Mouse (Mus musculus) intestine, embryonic 16.5 days (tissue): ENCODE measurements around the gene Fzd5. TPM values are rescaled to one million over a fixed set of nuclear protein-coding genes. Genes with fewer than 3 reads are reported as not detected.

ENCODE experiments used
- ATAC-seq: fragments of 200-750 bp; cut with Nextera tagmentation; 2 replicates; pipeline ENCODE4 v1.8.0; 2017; ENCODE audit warnings: moderate TSS enrichment, moderate library complexity
- H3K27ac ChIP-seq: fragments of 300-500 bp; sonication (generic); 2 replicates; pipeline ENCODE4 v1.5.1; 2014; ENCODE audit warnings: mild to moderate bottlenecking, low read length
- H3K27me3 ChIP-seq: fragments of 300-500 bp; sonication (generic); replicated peaks from 2 replicates; pipeline ENCODE4 v1.6.1; 2014; ENCODE audit warnings: low read length, control low read depth, mixed read lengths; ENCODE audit not compliant: control insufficient read depth, insufficient read depth
- H3K36me3 ChIP-seq: fragments of 300-500 bp; sonication (generic); 2 replicates; pipeline ENCODE4 v1.6.1; 2014; ENCODE audit warnings: low read length, control low read depth; ENCODE audit not compliant: control insufficient read depth, insufficient read depth
- H3K4me1 ChIP-seq: fragments of 300-500 bp; sonication (generic); 2 replicates; pipeline ENCODE4 v1.6.1; 2014; ENCODE audit warnings: low read length, control low read depth, mixed read lengths; ENCODE audit not compliant: control insufficient read depth, insufficient read depth
- H3K4me2 ChIP-seq: fragments of 300-500 bp; sonication (generic); 2 replicates; pipeline ENCODE4 v1.6.1; 2014; ENCODE audit warnings: low read depth, low read length, control low read depth
- H3K4me3 ChIP-seq: fragments of 300-500 bp; sonication (generic); 2 replicates; pipeline ENCODE4 v1.5.1; 2014; ENCODE audit warnings: mild to moderate bottlenecking, low read length
- H3K9ac ChIP-seq: fragments of 300-500 bp; sonication (generic); 2 replicates; pipeline ENCODE4 v1.6.1; 2014; ENCODE audit warnings: low read depth, low read length
- H3K9me3 ChIP-seq: fragments of 300-500 bp; sonication (generic); 2 replicates; pipeline ENCODE4 v1.6.1; 2016; ENCODE audit warnings: low read length, control low read depth; ENCODE audit not compliant: control insufficient read depth
- WGBS: fragments of 180-500 bp; shearing (Covaris S2); extraction: QIAGEN DNeasy Blood & Tissue Kit; methylation state at CpG from one replicate; pipeline ENCODE4 v1.1.7; 2014; 5-methylcytosine and 5-hydroxymethylcytosine counted together
- polyA plus RNA-seq: library from polyadenylated mRNA; unstranded; fragments of >200 nt; fragmentation: Nextera tagmentation; extraction: Ambion mirVana; gene quantifications from 2 replicates; pipeline ENCODE4 v1.2.1, GENCODE M21; 2015

The Fzd5 gene
- polyA plus RNA-seq, 1 experiment from 2014 or later = 6.1 TPM

DNA sequence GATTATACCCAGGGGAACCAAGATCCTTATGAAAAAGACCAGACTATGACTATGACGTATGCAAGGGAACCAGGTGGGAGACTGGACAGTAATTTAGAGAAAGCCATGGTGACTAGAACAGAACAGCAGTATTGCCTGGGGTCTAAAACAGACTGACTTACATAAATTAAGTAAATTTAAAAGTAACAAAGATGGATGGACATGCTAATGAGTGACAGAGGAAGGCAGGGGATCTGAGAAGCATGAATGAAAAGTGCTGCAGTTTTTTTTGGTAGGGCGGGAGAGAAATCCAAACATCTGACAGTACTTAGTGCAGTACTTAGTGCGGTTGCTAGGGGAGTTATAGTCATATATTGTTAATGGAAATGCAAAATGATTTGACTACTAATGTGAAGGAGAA is 42.4 kb downstream of the Fzd5 start:
- no peak for ATAC-seq
- WGBS = 85% methylated on average over 3 of the region's 3 CpGs

DNA sequence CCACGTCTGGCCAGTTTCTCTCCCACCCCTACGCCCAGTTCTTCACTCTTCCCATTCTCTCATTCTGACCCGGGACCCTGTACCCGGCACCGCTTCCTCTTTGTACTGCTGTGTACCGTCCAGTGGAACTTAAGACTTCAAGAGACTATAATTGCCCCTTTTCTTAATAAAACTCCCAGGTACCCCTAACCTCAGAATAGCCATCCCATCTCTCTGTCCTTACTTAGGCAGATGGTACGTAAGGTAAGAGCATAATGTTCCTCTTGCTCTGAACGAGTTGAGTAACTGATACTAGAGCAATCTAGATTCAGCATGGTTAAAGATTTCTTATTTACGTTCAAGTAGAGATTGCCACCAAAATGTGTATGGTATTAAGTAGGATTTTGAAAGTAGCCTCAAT is 46.0 kb downstream of the Fzd5 start:
- H3K27ac ChIP-seq = peak overlapping the region; percentile 72; the same call in 1 of the 2 replicates
- peak overlapping the region; percentile 68 for H3K4me2 ChIP-seq
- H3K9ac ChIP-seq = peak overlapping the region; percentile 89
- no peak for ATAC-seq
- H3K4me1 ChIP-seq = peaks cover 16% of the 10 kb centered on the region
- no peaks in the 10 kb centered on the region for H3K27me3 ChIP-seq
- no peaks in the 10 kb centered on the region for H3K36me3 ChIP-seq
- no peaks in the 10 kb centered on the region for H3K9me3 ChIP-seq
- peak overlapping the region; percentile 86 for H3K4me3 ChIP-seq
- WGBS = 3% methylated on average over 9 of the region's 9 CpGs

More for the DNA sequence above, 42.4 kb downstream of the Fzd5 start:
- Histone ChIP-seq H3K4me2 (no peak overlapping the region), H3K27ac (no peak overlapping the region), H3K4me1 (peaks cover 9% of the 10 kb centered on the region; the same call in 1 of the 2 replicates), H3K9ac (no peak overlapping the region), H3K36me3 (no peaks in the 10 kb centered on the region), H3K27me3 (no peaks in the 10 kb centered on the region), H3K4me3 (no peak overlapping the region), H3K9me3 (no peaks in the 10 kb centered on the region)

DNA sequence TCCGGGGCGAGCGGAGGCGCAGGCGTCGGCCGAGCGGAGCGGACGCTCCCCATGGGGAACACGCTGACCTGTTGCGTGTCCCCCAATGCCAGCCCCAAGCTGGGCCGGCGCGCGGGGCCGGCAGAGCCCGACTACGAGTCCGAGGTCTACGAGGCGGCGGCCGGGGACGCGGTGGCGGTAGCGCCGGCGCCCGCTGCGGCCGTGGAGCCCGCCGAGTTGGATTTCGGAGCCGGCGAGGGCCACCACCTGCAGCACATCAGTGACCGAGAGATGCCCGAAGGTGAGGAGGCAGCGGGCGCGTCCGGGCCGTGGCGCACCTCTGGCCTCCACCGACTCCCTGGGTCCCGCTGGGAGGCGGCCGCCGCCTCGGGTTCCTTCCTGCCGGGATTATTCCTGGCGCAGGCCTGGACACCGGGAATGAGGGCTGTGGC is 46.4 kb downstream of the Fzd5 start:
- Histone ChIP-seq H3K27me3 (no peaks in the 10 kb centered on the region), H3K9me3 (no peaks in the 10 kb centered on the region), H3K4me1 (peaks cover 16% of the 10 kb centered on the region), H3K4me3 (peak overlapping the region; percentile 86), H3K27ac (peak overlapping the region; percentile 72), H3K36me3 (no peaks in the 10 kb centered on the region), H3K9ac (peak overlapping the region; percentile 89), H3K4me2 (peak overlapping the region; percentile 68)
- peak; percentile 31 for ATAC-seq
- WGBS = under 1% methylated on average over 45 of the region's 55 CpGs

GRCm38 (mm10) chr1:64690213-64691013 is 47.1 kb downstream of the Fzd5 start, which contains the start of gene Ccnyl1:
Gene Ccnyl1 (plus strand): TSS chr1:64690455.
- Histone ChIP-seq H3K36me3 (no peaks in the 10 kb centered on the region), H3K27me3 (no peaks in the 10 kb centered on the region), H3K4me2 (peak within 1 kb of the TSS; percentile 88), H3K9ac (peak within 1 kb of the TSS; percentile 89), H3K4me1 (peaks cover 16% of the 10 kb centered on the region), H3K4me3 (peak within 1 kb of the TSS; percentile 86), H3K27ac (peak within 1 kb of the TSS; percentile 72), H3K9me3 (no peaks in the 10 kb centered on the region)
- WGBS = under 1% methylated on average over 67 of the region's 71 CpGs
- ATAC-seq = peak; percentile 99

- no peaks in the 10 kb centered on the region for H3K36me3 ChIP-seq
- H3K27me3 ChIP-seq = no peaks in the 10 kb centered on the region
- peak overlapping the region; percentile 86 for H3K4me3 ChIP-seq
- H3K27ac ChIP-seq = peak overlapping the region; percentile 4; the same call in 1 of the 2 replicates
- H3K9ac ChIP-seq = peak overlapping the region; percentile 72
- peaks cover 16% of the 10 kb centered on the region for H3K4me1 ChIP-seq
- H3K9me3 ChIP-seq = no peaks in the 10 kb centered on the region
- 19% methylated on average over 9 of the region's 9 CpGs for WGBS
- H3K4me2 ChIP-seq = peak overlapping the region; percentile 88
- no peak for ATAC-seq
Observed at GRCm38 (mm10) chr1:64689561-64690212, 47.9 kb downstream of the Fzd5 start.

GRCm38 (mm10) chr1:64688046-64688445 is 49.5 kb downstream of the Fzd5 start:
- Histone ChIP-seq H3K27me3 (no peaks in the 10 kb centered on the region), H3K4me3 (no peak overlapping the region), H3K9ac (no peak overlapping the region), H3K4me1 (peaks cover 15% of the 10 kb centered on the region), H3K36me3 (no peaks in the 10 kb centered on the region), H3K4me2 (no peak overlapping the region), H3K9me3 (no peaks in the 10 kb centered on the region), H3K27ac (no peak overlapping the region)
- WGBS = 88% methylated on average over 4 of the region's 4 CpGs
- ATAC-seq = no peak

DNA sequence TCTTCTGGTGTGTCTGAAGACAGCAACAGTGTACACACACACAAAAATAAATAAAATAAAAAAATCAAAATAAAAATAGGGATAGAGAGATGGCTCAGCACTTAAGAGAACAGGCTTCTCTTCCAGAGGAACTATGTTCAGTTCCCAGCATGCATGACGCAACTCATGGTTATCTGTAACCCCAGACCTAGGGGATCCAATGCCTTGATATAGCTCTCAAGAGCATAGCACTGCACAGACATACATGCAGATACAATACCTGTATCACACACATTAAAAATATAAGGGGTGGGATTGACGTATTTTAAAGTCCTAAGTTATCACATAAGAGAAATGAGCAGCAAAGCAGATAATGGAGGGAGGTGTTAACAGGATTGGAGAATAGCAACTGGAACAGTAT is 53.1 kb downstream of the Fzd5 start:
- Histone ChIP-seq H3K4me3 (no peak overlapping the region), H3K36me3 (no peaks in the 10 kb centered on the region), H3K4me1 (peaks cover 3% of the 10 kb centered on the region; the same call in 1 of the 2 replicates), H3K9me3 (no peaks in the 10 kb centered on the region), H3K27me3 (no peaks in the 10 kb centered on the region), H3K9ac (no peak overlapping the region), H3K4me2 (no peak overlapping the region), H3K27ac (no peak overlapping the region)
- no peak for ATAC-seq
- WGBS = 95% methylated on average over 2 of the region's 2 CpGs

GRCm38 (mm10) chr1:64683039-64683438 is 54.5 kb downstream of the Fzd5 start:
- WGBS = 91% methylated on average over 3 of the region's 3 CpGs
- Histone ChIP-seq H3K9me3 (no peaks in the 10 kb centered on the region), H3K27me3 (no peaks in the 10 kb centered on the region), H3K36me3 (no peaks in the 10 kb centered on the region), H3K4me3 (no peak overlapping the region), H3K4me2 (no peak overlapping the region), H3K9ac (no peak overlapping the region), H3K4me1 (no peaks in the 10 kb centered on the region), H3K27ac (no peak overlapping the region)
- ATAC-seq = no peak

DNA sequence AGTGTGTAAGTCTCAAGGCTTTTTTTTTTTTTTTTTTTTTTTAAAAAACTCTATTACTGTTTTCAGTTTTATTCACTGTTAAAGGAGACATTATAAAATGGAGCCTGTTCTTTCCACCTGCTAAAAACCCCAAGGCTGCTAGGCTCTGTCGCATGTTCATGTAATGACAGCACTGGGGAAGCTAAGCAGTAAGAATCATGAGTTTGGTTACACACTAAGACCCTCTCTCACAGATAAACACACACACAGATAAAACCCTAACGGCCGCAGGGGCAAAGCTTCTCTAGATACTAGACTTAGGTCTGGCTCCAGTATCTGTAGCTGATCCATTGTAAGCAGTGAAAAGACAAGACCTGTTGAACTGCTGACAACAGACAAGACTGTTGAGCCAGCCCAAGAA is 56.1 kb downstream of the Fzd5 start:
- Histone ChIP-seq H3K4me3 (no peak overlapping the region), H3K36me3 (no peaks in the 10 kb centered on the region), H3K27ac (no peak overlapping the region), H3K4me1 (no peaks in the 10 kb centered on the region), H3K9ac (no peak overlapping the region), H3K9me3 (no peaks in the 10 kb centered on the region), H3K4me2 (no peak overlapping the region), H3K27me3 (no peaks in the 10 kb centered on the region)
- WGBS = 82% methylated on average over 3 of the region's 3 CpGs
- ATAC-seq = no peak
